Mouse (Mus musculus): ENCODE results near the gene Adamts9. TPM values are rescaled to one million over a fixed set of nuclear protein-coding genes. Genes with fewer than 3 reads are reported as not detected.

Gene Adamts9
- total and polyA plus RNA-seq, 3 experiments: not detected

DNA sequence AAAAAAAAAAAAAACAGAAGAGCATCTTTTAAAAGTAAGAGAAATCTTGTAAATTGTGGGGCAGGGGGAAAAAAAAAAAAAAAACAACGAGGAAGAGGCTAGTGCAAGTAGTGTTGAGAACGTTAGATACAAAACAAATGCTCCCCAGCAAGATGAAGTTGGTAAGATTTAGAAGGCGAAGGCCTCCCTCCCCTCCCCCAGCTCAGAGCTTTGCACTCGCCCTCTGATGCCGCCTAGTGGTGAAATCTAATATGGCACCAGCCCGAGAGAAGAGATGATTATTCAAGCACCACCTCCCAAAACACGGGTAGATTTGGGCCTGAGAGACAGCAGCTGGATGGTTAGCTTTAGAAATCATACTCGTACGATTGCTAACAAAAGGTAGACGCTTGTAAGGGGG, 215.2 kb downstream of the Adamts9 start:
- Histone ChIP-seq H3K27ac (ENCODE audit: insufficient read depth, low read depth) (no peak overlapping the region), H3K9me3 (replicated peaks; ENCODE audit: low read length) (peaks cover 65% of the 10 kb centered on the region), H3K9ac (ENCODE audit: insufficient read depth, low read depth) (no peak overlapping the region), H3K27me3 (replicated peaks) (no peaks in the 10 kb centered on the region), H3K36me3 (replicated peaks in 1 of 2; ENCODE audit: control insufficient read depth in 1 of 2, insufficient read depth in 1 of 2, low read length in 1 of 2) (no peaks in the 10 kb centered on the region), H3K4me1 (ENCODE audit: control insufficient read depth in 1 of 2, insufficient read depth in 2 of 2) (no peaks in the 10 kb centered on the region), H3K79me2 (replicated peaks; ENCODE audit: control insufficient read depth, extremely low read depth, insufficient read depth, poor library complexity, severe bottlenecking) (no peaks in the 10 kb centered on the region), H3K4me3 (replicated peaks in 1 of 3; ENCODE audit: low read depth in 2 of 3, low read length in 2 of 3, poor library complexity in 1 of 3) (no peak overlapping the region), H3K4me2 (ENCODE audit: insufficient read depth, low read depth, poor library complexity, severe bottlenecking) (no peak overlapping the region)
- in situ Hi-C loops (cut with MboI; ENCODE audit: low pct_ligation_motif_present, low pct_unique_long_range_greater_than_20kb, low sequenced_read_pairs): no loop called here
- TF ChIP-seq MYC (IDR thresholded peaks at IDR 0.05; ENCODE audit: low read depth, low read length) (no peak), CTCF (conservative IDR thresholded peaks at IDR 0.05 in 1 of 2, IDR thresholded peaks at IDR 0.05 in 1 of 2; ENCODE audit: low read depth in 2 of 2, low read length in 2 of 2) (peak in 1 of 2 experiments; percentile 11; a peak in 1 of 4 replicates), MXI1 (IDR thresholded peaks at IDR 0.05; ENCODE audit: low read depth, low read length) (no peak)
- peak; percentile 0 for DNase-seq (ENCODE audit: extremely low read depth)
- dilution Hi-C loops (cut with MboI; ENCODE audit: extremely low pct_ligation_motif_present, extremely low pct_unique_long_range_greater_than_20kb, low sequenced_read_pairs): no loop called here

GRCm38 (mm10) chr6:92727351-92727986, 215.8 kb downstream of the Adamts9 start:
- no peaks in the 10 kb centered on the region for H3K4me1 ChIP-seq (ENCODE audit: control insufficient read depth in 1 of 2, insufficient read depth in 2 of 2)
- H3K4me3 ChIP-seq (replicated peaks in 1 of 3; ENCODE audit: low read depth in 2 of 3, low read length in 2 of 3, poor library complexity in 1 of 3): no peak overlapping the region
- H3K9me3 ChIP-seq (replicated peaks; ENCODE audit: low read length): peaks cover 71% of the 10 kb centered on the region
- no peaks in the 10 kb centered on the region for H3K27me3 ChIP-seq (replicated peaks)
- no peak for DNase-seq (ENCODE audit: extremely low read depth)
- no peaks in the 10 kb centered on the region for H3K79me2 ChIP-seq (replicated peaks; ENCODE audit: control insufficient read depth, extremely low read depth, insufficient read depth, poor library complexity, severe bottlenecking)
- H3K4me2 ChIP-seq (ENCODE audit: insufficient read depth, low read depth, poor library complexity, severe bottlenecking): no peak overlapping the region
- dilution Hi-C loops (cut with MboI; ENCODE audit: extremely low pct_ligation_motif_present, extremely low pct_unique_long_range_greater_than_20kb, low sequenced_read_pairs) (no loop called here), in situ Hi-C loops (cut with MboI; ENCODE audit: low pct_ligation_motif_present, low pct_unique_long_range_greater_than_20kb, low sequenced_read_pairs) (no loop called here)
- TF ChIP-seq POLR2A (IDR thresholded peaks at IDR 0.05; ENCODE audit: low read depth, low read length) (no peak), UBTF (IDR thresholded peaks at IDR 0.05; ENCODE audit: low read depth, low read length) (no peak), CHD1 (IDR thresholded peaks at IDR 0.05; ENCODE audit: low read depth, low read length) (no peak), ETS1 (conservative IDR thresholded peaks at IDR 0.05; ENCODE audit: low read depth, low read length) (no peak), ZKSCAN1 (IDR thresholded peaks at IDR 0.05; ENCODE audit: borderline replicate concordance, low read depth, low read length) (no peak), MXI1 (IDR thresholded peaks at IDR 0.05; ENCODE audit: low read depth, low read length) (no peak), NELFE (IDR thresholded peaks at IDR 0.05; ENCODE audit: low read depth, low read length) (no peak), ZC3H11A (IDR thresholded peaks at IDR 0.05; ENCODE audit: low read depth, low read length) (no peak), IRF4 (IDR thresholded peaks at IDR 0.05; ENCODE audit: low read depth, low read length) (no peak), MEF2A (IDR thresholded peaks at IDR 0.05; ENCODE audit: borderline replicate concordance, low read depth, low read length) (no peak), GABPA (IDR thresholded peaks at IDR 0.05; ENCODE audit: insufficient replicate concordance, low read depth, low read length) (no peak), MYC (IDR thresholded peaks at IDR 0.05; ENCODE audit: low read depth, low read length) (no peak), ZNF384 (IDR thresholded peaks at IDR 0.05; ENCODE audit: low read depth, low read length) (no peak), TBP (conservative IDR thresholded peaks at IDR 0.05; ENCODE audit: low read depth, low read length) (no peak), SMC3 (IDR thresholded peaks at IDR 0.05; ENCODE audit: low read depth, low read length) (no peak), TCF12 (IDR thresholded peaks at IDR 0.05; ENCODE audit: low read depth, low read length) (no peak), BHLHE40 (IDR thresholded peaks at IDR 0.05; ENCODE audit: low read depth, low read length) (no peak)
- no peak overlapping the region for H3K9ac ChIP-seq (ENCODE audit: insufficient read depth, low read depth)
- H3K36me3 ChIP-seq (replicated peaks in 1 of 2; ENCODE audit: control insufficient read depth in 1 of 2, insufficient read depth in 1 of 2, low read length in 1 of 2): no peaks in the 10 kb centered on the region
- H3K27ac ChIP-seq (ENCODE audit: insufficient read depth, low read depth): no peak overlapping the region
